Mouse (Mus musculus) limb, embryonic 14.5 days (tissue): Measurements from ENCODE around the gene Samd10. TPM values are rescaled to one million over a fixed set of nuclear protein-coding genes. Genes with fewer than 3 reads are reported as not detected.

Experiments used
- ATAC-seq: fragments of 200-750 bp; cut with Nextera tagmentation; 2 replicates; pipeline ENCODE4 v1.8.0; 2017; ENCODE audit warnings: low read depth, moderate number of reproducible peaks, moderate TSS enrichment; ENCODE audit not compliant: low FRiP score
- DNase-seq: peaks from one replicate; pipeline ENCODE4 v3.0.0-alpha.2; 2015; ENCODE audit warnings: low spot score
- H3K27ac ChIP-seq: fragments of 300-500 bp; sonication (generic); replicated peaks from 2 replicates; pipeline ENCODE4 v1.5.1; 2014; ENCODE audit warnings: low read depth, mild to moderate bottlenecking, low read length, moderate library complexity, mixed read lengths
- H3K27me3 ChIP-seq: fragments of 300-500 bp; sonication (generic); 2 replicates; pipeline ENCODE4 v1.6.1; 2014; ENCODE audit warnings: low read length, mixed read lengths; ENCODE audit not compliant: control insufficient read depth, insufficient read depth
- H3K36me3 ChIP-seq: fragments of 300-500 bp; sonication (generic); 2 replicates; pipeline ENCODE4 v1.6.1; 2014; ENCODE audit warnings: mild to moderate bottlenecking, low read length, moderate library complexity, mixed read lengths; ENCODE audit not compliant: control insufficient read depth, insufficient read depth
- H3K4me1 ChIP-seq: fragments of 300-500 bp; sonication (generic); 2 replicates; pipeline ENCODE4 v1.6.1; 2014; ENCODE audit warnings: antibody characterized with exemption, low read length, mixed read lengths; ENCODE audit not compliant: control insufficient read depth, insufficient read depth
- H3K4me2 ChIP-seq: fragments of 300-500 bp; sonication (generic); replicated peaks from 2 replicates; pipeline ENCODE4 v1.6.1; 2014; ENCODE audit warnings: low read depth, mild to moderate bottlenecking, low read length, moderate library complexity; ENCODE audit not compliant: severe bottlenecking
- H3K4me3 ChIP-seq: fragments of 300-500 bp; sonication (generic); replicated peaks from 2 replicates; pipeline ENCODE4 v1.5.1; 2014; ENCODE audit warnings: low read length
- H3K9ac ChIP-seq: fragments of 300-500 bp; sonication (generic); 2 replicates; pipeline ENCODE4 v1.6.1; 2014; ENCODE audit warnings: mild to moderate bottlenecking, low read depth, low read length, moderate library complexity; ENCODE audit not compliant: severe bottlenecking
- H3K9me3 ChIP-seq: fragments of 300-500 bp; sonication (generic); 2 replicates; pipeline ENCODE4 v1.6.1; 2016; ENCODE audit warnings: low read length; ENCODE audit not compliant: control insufficient read depth
- POLR2A ChIP-seq: fragments of 200-500 bp; IDR thresholded peaks from 2 replicates; pipeline ENCODE4 v1.8.0; 2012; ENCODE audit warnings: inconsistent platforms, mild to moderate bottlenecking, moderate library complexity, borderline replicate concordance; ENCODE audit not compliant: insufficient read depth, insufficient read length; ENCODE audit errors: extremely low read depth
- WGBS: fragments of 180-500 bp; shearing (Covaris S2); extraction: QIAGEN DNeasy Blood & Tissue Kit; methylation state at CpG from one replicate; pipeline ENCODE4 v1.1.7; 2014; 5-methylcytosine and 5-hydroxymethylcytosine counted together
- polyA plus RNA-seq, 2 experiments: library from polyadenylated mRNA; depleted of rRNA in 1 of 2; stranded (reverse) in 1 of 2; unstranded in 1 of 2; fragments of >200 nt; fragmentation: Nextera tagmentation in 1 of 2; extraction: Ambion mirVana in 1 of 2; gene quantifications; 2 replicates each; pipeline versions ENCODE4 v1.2.1 to v1.2.3; 2012 to 2014

Samd10 gene
- polyA plus RNA-seq, 2 experiments = 9.2 to 10.2 TPM

DNA sequence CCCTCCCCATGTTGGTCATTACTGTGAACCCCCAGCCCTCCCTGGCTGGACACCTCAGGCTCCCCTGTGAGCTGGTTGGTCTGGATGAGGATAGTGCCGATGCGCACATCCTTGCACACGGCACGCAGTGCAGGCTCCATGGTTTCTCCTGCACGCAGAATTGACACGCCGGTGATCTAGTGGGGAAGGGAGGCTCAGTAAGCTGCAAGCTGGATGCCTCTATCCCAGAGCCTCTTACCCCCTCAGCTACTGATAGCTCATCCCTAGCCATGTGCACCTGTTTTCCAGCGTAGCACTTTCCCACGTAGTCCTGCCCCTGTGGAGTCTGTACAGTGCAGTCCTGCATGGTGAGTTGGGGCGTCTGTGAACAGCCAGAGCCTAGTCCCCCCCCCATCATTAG, 29.2 kb downstream of the Samd10 start:
- ATAC-seq (no peak), DNase-seq (no peak)
- Histone ChIP-seq H3K36me3 (peaks cover 17% of the 10 kb centered on the region), H3K27ac (no peak overlapping the region), H3K4me2 (no peak overlapping the region), H3K9ac (no peak overlapping the region), H3K9me3 (no peaks in the 10 kb centered on the region), H3K4me1 (no peaks in the 10 kb centered on the region), H3K4me3 (no peak overlapping the region), H3K27me3 (no peaks in the 10 kb centered on the region)
- no peak for TF ChIP-seq POLR2A
- whole genome bisulfite sequencing = 90% methylated on average over 10 of the region's 10 CpGs

DNA sequence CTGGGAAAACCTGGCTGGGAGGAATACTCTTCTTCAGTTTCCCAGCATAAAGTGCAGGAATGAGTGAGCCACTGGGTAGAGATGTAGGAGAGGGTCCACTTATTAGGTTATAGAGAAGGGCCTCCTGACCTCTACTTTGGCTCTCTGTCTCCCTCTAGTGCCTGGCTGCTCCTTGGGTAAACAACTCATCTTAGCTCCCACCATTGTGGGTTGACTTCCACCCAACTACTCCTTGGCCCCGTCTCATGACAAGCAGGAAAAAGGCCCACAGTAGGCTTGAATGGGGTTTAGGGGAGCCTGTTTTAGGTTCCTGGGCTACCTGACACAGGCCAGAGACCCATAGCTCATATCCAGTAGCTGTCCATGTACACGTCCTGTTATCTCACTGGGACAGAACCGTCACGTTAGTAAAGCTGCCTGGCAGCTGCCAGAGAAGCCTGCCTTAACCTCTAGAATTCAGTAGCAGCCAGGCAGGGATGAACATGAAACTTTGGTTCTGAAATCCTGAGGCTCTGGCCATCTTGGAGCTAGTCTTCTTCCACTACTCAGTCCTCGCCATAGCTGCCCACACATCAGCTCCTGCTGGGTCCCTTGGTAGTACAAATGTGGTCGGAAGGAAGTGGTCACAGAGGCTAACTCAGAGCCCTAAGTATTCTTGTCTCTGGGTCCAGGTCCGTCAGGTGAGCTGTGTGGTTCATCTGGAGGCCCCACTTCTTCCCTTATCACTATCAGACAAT, 30.6 kb downstream of the Samd10 start:
- Histone ChIP-seq H3K36me3 (peaks cover 12% of the 10 kb centered on the region), H3K27me3 (no peaks in the 10 kb centered on the region), H3K27ac (no peak overlapping the region), H3K9ac (no peak overlapping the region), H3K9me3 (no peaks in the 10 kb centered on the region), H3K4me1 (no peaks in the 10 kb centered on the region), H3K4me3 (no peak overlapping the region), H3K4me2 (no peak overlapping the region)
- DNase-seq = peak; percentile 21
- TF ChIP-seq POLR2A = no peak
- no peak for ATAC-seq
- 72% methylated on average over 7 of the region's 7 CpGs for WGBS

DNA sequence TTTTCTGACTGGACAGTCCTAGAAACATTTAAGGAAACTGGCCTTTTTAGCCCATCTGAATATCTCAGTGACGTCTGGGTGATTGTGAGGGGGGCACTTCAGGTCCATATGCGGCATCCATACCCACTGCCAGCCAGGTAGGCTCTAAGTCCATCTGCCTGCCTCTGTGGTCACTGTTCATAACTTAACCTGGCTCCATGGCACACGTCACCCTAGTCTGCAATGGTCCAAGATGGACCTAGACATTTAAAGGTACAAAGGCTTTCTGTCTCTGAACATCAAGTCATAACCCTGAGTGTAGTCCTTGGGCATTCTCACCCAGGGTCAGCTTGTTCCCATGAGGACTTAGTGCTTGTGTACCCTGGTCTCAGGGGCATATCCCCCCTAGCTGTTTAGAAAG, 31.7 kb downstream of the Samd10 start:
- H3K36me3 ChIP-seq = peaks cover 6% of the 10 kb centered on the region
- H3K27me3 ChIP-seq = no peaks in the 10 kb centered on the region
- no peaks in the 10 kb centered on the region for H3K4me1 ChIP-seq
- no peak for DNase-seq
- TF ChIP-seq POLR2A = no peak
- 83% methylated on average over 3 of the region's 3 CpGs for WGBS
- H3K9me3 ChIP-seq = no peaks in the 10 kb centered on the region
- H3K27ac ChIP-seq = no peak overlapping the region
- no peak overlapping the region for H3K4me3 ChIP-seq
- H3K9ac ChIP-seq = no peak overlapping the region
- no peak overlapping the region for H3K4me2 ChIP-seq
- ATAC-seq = no peak

DNA sequence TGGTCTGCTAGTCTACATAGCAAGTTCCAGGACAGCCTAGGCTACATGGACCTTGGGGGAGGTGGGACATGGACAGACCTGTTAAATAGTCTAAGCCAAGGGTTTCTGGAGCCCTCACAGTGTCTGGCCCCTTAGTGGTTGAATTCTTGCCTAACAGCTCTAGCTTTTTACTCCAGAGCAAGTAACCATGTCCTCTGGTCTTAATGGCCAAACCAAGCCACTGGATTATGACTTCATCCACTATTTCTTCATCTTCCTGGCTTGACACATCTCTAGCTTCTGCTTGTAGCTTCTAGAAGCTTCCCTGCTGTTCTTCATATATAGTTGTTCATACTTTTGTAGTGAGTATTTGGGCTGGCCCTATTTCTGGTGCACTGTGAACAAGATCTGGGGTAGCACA, 45.2 kb downstream of the Samd10 start:
- no peak for TF ChIP-seq POLR2A
- Histone ChIP-seq H3K36me3 (peaks cover 46% of the 10 kb centered on the region), H3K9me3 (no peaks in the 10 kb centered on the region), H3K27me3 (no peaks in the 10 kb centered on the region), H3K27ac (no peak overlapping the region), H3K4me3 (no peak overlapping the region), H3K4me1 (no peaks in the 10 kb centered on the region), H3K9ac (no peak overlapping the region), H3K4me2 (no peak overlapping the region)
- ATAC-seq (no peak), DNase-seq (no peak)

DNA sequence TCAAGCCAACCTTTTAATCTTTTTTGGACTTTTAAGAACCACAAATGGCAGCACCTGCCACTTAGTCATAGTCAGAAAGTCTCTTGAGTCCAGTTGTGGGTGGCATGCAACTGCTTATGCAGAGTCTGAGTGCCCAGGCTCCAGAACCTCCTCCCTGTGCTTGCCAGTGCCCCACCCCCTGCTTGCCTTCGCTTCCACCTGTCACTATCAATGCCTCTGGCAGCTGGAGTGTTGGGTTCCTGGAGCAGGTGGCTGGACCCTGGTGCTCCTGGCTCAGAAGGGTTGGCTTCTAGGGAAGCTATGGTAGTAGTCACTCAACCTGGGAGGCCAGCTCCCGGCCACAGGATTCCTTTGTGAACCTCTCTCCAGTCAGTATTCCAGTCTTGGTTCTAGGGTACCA, 48.8 kb downstream of the Samd10 start:
- ATAC-seq (no peak), DNase-seq (no peak)
- Histone ChIP-seq H3K36me3 (peaks cover 76% of the 10 kb centered on the region), H3K9me3 (no peaks in the 10 kb centered on the region), H3K27me3 (no peaks in the 10 kb centered on the region), H3K4me2 (no peak overlapping the region), H3K4me3 (no peak overlapping the region), H3K27ac (no peak overlapping the region), H3K4me1 (no peaks in the 10 kb centered on the region), H3K9ac (no peak overlapping the region)
- whole genome bisulfite sequencing = 95% methylated on average over 2 of the region's 2 CpGs
- TF ChIP-seq POLR2A = no peak
